Mouse (Mus musculus) lung, adult 2 months (tissue): Measurements from ENCODE around the gene Catsperd. TPM values are rescaled to one million over a fixed set of nuclear protein-coding genes. Genes with fewer than 3 reads are reported as not detected.

ENCODE experiments used
- DNase-seq: peaks from one replicate; pipeline ENCODE4 v3.0.0; 2022
- H3K4me1 ChIP-seq: fragments of 200-500 bp; 2 replicates; pipeline ENCODE4 v1.6.1; 2011; ENCODE audit warnings: low read length; ENCODE audit not compliant: control insufficient read depth, insufficient read depth
- H3K4me3 ChIP-seq: fragments of 200-500 bp; replicated peaks from 2 replicates; pipeline ENCODE3; 2011; ENCODE audit warnings: low read depth, mild to moderate bottlenecking, control low read depth, low read length; ENCODE audit errors: extremely low read depth
- CTCF ChIP-seq: fragments of 200-500 bp; IDR thresholded peaks from 2 replicates; pipeline ENCODE4 v1.5.1; 2011; ENCODE audit warnings: mild to moderate bottlenecking, low read length, control low read depth; ENCODE audit not compliant: insufficient read depth
- POLR2A ChIP-seq: fragments of 200-500 bp; IDR thresholded peaks from 2 replicates; pipeline ENCODE4 v1.6.1; 2011; ENCODE audit warnings: low read depth, mild to moderate bottlenecking, control low read depth, low read length, borderline replicate concordance; ENCODE audit errors: extremely low read depth
- WGBS: fragments of 180-500 bp; shearing (Covaris S2); methylation state at CpG from one replicate; pipeline ENCODE4 v1.1.7; 2018; 5-methylcytosine and 5-hydroxymethylcytosine counted together
- polyA plus RNA-seq: library from polyadenylated mRNA; depleted of rRNA; stranded (reverse); fragments of >200 nt; gene quantifications from 2 replicates; pipeline ENCODE4 v1.2.3, GENCODE M21; 2012

Gene Catsperd
- polyA plus RNA-seq, 1 experiment: 0.43 TPM

DNA sequence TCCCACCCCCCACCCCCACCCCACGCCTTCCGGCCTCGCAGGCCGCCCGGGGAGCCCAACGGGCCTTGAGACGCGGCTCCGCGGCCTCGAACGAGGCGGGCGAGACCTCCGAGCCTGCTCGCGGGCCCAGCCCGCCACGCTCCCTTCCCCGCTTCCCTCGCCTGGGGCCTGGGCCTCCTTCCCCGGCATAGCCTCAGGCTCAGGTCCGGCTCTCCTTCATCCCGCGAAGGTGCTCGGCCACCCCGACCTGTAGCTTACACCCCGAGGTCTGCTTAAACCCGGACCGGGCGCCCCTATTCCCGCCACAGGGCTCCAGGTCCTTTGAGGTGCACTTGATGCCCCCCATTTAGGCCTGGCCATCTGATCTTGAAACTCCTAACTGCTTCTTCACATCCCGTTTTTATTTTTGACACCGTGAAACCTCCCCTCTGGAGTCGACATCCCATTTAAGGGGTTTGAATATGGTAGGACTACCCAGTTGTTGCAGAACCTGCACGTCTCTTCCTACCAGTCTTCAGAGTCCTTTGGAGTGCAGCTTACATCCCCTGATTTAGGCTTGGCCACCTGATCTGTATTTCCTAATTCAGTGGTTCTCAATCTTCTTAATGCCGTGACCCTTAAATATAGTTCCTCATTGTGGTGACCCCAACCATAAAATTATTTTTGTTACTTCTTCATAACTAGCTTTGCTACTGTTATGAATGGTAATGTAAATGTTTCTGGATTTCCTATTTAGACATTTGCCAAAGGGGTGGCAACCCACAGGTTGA, 45.9 kb downstream of the Catsperd start:
- H3K4me3 ChIP-seq: peak overlapping the region; percentile 87
- no peak for DNase-seq
- WGBS: under 1% methylated on average over 34 of the region's 37 CpGs
- TF ChIP-seq POLR2A: no peak
- no peak for TF ChIP-seq CTCF
- H3K4me1 ChIP-seq: peaks cover 9% of the 10 kb centered on the region

DNA sequence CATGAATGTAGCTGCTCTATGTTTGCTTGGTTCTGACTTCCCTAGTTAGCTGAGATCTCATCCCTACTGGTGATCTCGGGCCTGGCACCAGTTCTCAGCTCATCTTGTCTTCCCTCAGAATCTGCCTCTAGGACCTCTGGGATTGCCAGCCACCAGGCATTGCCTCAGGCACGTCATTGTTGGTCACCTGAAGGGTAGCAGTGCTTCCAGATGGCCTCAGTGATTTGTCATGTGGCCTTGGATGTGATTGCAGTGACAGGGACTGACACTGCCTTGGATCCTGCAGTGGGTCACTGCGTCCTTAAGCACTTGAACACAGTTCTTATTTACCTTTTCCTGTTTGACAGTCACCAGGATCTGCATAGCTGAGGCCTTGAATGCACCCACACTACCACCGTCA, 53.8 kb downstream of the Catsperd start:
- peaks cover 4% of the 10 kb centered on the region; the same call in 1 of the 2 replicates for H3K4me1 ChIP-seq
- no peak for DNase-seq
- TF ChIP-seq CTCF (no peak), POLR2A (no peak)
- WGBS: 61% methylated on average over 4 of the region's 4 CpGs
- H3K4me3 ChIP-seq: no peak overlapping the region

DNA sequence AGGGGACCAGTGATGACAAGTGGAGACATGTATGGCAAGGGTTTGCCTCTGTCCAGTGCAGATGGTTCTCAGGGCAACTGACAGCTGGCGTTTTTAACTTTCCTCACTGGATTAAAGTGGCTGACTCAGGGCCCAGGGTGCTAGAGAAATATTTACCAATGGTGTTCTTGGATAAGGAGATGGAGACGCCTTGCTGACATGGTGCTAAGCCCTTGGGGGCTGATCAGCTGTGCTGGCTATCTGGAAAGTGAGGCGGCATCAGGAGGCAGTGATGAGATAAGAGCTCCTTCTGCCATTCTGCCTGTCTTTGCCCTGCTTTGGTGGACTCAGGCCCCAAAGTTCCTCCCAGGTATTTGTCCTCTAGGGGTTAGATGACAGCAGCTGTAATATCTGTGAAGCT, 54.9 kb downstream of the Catsperd start:
- WGBS: 56% methylated on average over 3 of the region's 3 CpGs
- DNase-seq: no peak
- TF ChIP-seq CTCF: no peak
- no peak for TF ChIP-seq POLR2A
- no peak overlapping the region for H3K4me3 ChIP-seq
- peaks cover 4% of the 10 kb centered on the region; the same call in 1 of the 2 replicates for H3K4me1 ChIP-seq

DNA sequence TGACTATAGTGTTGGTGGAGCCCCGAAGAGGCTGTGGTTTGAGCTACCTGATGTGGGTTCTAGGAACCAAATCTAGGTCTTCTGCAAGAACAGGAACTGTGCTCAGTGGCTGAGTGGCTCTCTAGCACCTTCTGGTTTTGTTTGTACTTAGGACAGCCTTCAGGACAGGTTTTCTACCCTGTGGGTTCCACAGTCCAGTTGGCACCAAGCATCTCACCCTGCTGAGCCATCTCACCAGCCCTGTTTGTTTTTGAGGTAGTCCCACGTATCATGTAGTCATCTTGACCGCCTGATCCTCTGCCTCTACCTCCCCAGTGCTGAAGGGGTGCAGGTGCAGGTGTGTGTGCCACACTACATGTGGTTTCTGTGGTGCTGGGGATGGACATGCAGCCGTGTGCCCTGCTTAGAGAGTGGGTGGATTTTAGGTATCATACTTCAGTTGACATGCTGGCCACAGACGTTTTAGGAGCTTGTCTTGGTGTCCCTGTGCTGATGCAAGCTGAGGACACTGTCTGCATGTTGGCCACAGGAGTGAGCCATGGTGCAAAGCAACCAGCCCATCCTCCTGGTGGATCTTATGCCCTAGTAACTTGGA, 55.7 kb downstream of the Catsperd start:
- H3K4me1 ChIP-seq: peaks cover 4% of the 10 kb centered on the region; the same call in 1 of the 2 replicates
- TF ChIP-seq POLR2A (no peak), CTCF (no peak)
- no peak for DNase-seq
- 78% methylated on average over 5 of the region's 5 CpGs for WGBS
- no peak overlapping the region for H3K4me3 ChIP-seq

- no peak overlapping the region for H3K4me3 ChIP-seq
- peaks cover 4% of the 10 kb centered on the region; the same call in 1 of the 2 replicates for H3K4me1 ChIP-seq
- 79% methylated on average over 2 of the region's 2 CpGs for WGBS
- TF ChIP-seq CTCF (no peak), POLR2A (no peak)
- DNase-seq: no peak
Observed at GRCm38 (mm10) chr17:56684649-56685048, 56.7 kb downstream of the Catsperd start.

DNA sequence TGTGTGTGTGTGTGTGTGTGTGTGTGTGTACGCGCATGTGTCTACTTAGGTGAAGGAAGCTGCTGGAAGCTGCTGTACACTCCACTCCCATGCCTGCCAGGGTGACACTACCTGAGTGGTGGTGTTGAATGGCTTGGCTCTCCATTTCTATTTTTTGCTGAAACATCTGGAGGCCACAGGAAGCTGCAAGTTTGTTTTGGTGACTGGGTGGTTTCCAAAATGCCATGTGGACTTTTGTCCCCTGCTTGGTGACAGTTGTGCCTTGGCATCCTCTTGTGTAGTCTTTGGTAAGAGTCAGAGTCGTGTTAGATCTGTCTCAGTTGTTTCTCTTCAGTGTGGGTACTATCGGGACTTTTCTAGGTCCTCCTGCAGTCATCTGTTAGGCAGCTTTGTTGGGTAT, 58.9 kb downstream of the Catsperd start:
- no peak for TF ChIP-seq CTCF
- no peak overlapping the region for H3K4me3 ChIP-seq
- DNase-seq: no peak
- peaks cover 2% of the 10 kb centered on the region; the same call in 1 of the 2 replicates for H3K4me1 ChIP-seq
- WGBS: 82% methylated on average over 4 of the region's 4 CpGs

- Histone ChIP-seq H3K4me3 (no peak overlapping the region), H3K4me1 (no peaks in the 10 kb centered on the region)
- no peak for DNase-seq
- TF ChIP-seq CTCF (no peak), POLR2A (no peak)
Observed at GRCm38 (mm10) chr17:56688045-56688444, 60.1 kb downstream of the Catsperd start.

DNA sequence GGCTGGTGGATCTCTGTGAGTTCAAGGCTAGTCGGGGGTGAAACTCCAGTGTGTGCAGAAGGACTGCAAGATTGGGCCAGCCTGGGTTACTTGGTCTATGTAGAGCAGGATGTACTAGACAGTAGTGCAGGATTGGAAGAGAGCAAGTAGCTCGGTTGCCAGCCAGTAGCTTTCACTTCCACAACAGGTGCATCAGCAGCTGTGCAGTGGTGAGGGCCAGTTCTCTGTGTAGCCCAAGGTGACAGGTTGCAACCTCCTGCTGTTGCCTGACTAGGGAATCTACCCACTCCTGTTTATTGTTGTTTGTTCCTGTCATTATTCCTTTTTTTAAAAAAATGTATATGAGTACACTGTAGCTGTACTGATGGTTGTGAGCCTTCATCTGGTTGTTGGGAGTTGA, 60.7 kb downstream of the Catsperd start:
- no peaks in the 10 kb centered on the region for H3K4me1 ChIP-seq
- H3K4me3 ChIP-seq: no peak overlapping the region
- no peak for TF ChIP-seq POLR2A
- TF ChIP-seq CTCF: no peak
- DNase-seq: no peak
- WGBS: 88% methylated on average over 2 of the region's 2 CpGs

- DNase-seq: no peak
- Histone ChIP-seq H3K4me3 (no peak overlapping the region), H3K4me1 (no peaks in the 10 kb centered on the region)
- no peak for TF ChIP-seq POLR2A
- TF ChIP-seq CTCF: no peak
- 63% methylated on average over 1 of the region's 1 CpGs for WGBS
Observed at GRCm38 (mm10) chr17:56693395-56693794, 65.5 kb downstream of the Catsperd start.

DNA sequence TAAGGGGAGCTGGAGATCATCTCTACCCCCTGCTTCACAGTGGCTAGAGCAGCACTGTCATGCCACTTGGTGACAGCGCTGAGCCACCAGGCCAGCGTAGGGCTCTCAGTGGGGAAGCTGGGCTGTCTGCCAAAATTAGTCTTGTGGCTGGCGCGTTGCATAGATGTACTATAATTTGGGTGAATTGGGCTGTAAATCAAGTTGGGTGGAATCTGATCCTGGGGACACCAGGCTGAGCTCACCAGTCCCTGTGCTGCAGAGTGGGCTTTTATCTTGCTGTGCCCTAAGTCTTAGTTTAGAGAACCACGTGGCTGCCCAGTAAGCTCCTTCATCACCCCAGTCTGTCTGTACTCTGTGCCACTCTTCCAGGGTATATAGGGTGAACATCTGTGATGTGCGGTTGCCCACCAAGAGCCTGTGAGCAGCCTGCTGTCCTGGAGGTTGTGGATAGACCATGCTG, 65.9 kb downstream of the Catsperd start:
- no peak overlapping the region for H3K4me3 ChIP-seq
- 36% methylated on average over 6 of the region's 6 CpGs for WGBS
- TF ChIP-seq CTCF (no peak), POLR2A (no peak)
- H3K4me1 ChIP-seq: no peaks in the 10 kb centered on the region
- no peak for DNase-seq
